ENCODE assay signal across 26 mouse cellular contexts in the genomic region with DNA sequence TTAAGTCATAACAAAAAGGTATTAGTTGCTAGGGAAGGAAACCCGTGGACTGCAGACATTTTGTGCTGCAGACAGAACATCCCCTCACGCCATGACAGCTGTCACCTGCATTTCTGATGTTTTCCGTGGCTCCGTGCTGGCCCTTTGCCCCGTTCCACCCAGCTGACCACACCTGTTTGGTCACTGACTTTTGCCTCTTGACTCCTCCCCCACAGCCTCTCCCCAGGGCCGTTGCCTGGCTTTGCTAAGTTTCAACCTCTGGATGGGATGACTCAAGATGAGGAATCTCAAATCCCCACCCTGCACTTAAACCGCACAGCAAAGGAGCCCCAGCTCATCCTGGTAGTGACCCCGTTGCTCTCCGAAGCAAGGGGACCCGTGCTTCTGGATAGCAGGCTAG. TPM values are rescaled to one million over a fixed set of nuclear protein-coding genes. Genes with fewer than 3 reads are reported as not detected.
A peak's percentile ranks its signal among the peaks of the same experiment; 100 is the strongest.
DNase-seq lines count a peak whose midpoint lies in the region; ATAC-seq lines count a peak whose summit lies in the region.
"Had no signal": no experiment of that assay in that cellular context is flagged by ENCODE, and none has a peak within 500 bp of the region (broad histone marks: within the 10 kb centered on the region; RNA-seq: fewer than 3 reads in every experiment).

No protein-coding gene starts in this region.

- 61% methylated on average over 10 of the region's 10 CpGs for WGBS in kidney, embryonic 15.5 days
- 61% methylated on average over 10 of the region's 10 CpGs for WGBS in kidney, embryonic 16.5 days
- WGBS in forebrain, embryonic 11.5 days = 89% methylated on average over 10 of the region's 10 CpGs

- peak; percentile 76 for DNase-seq in 3T3-L1 (ENCODE audit: low read depth, low spot score)
- peak; percentile 73 for DNase-seq in lung, postnatal 36 days
- no peak for DNase-seq in thymus, postnatal 0 days (ENCODE audit: low spot score)
- DNase-seq in forebrain, embryonic 11.5 days (ENCODE audit: low spot score) = no peak
- DNase-seq: adrenal gland, postnatal 14 days; cerebellum, adult 11 months; cerebellum, postnatal 25 days; forebrain, postnatal 0 days; heart, adult 11 months; left cerebral cortex, postnatal 4 days; liver; right cerebral cortex, adult 18-20 months; thymus, postnatal 4 days had no signal

- H3K9ac ChIP-seq in kidney, embryonic 15.5 days = no peak overlapping the region
- no peak overlapping the region for H3K9ac ChIP-seq in kidney, embryonic 16.5 days (replicated peaks; ENCODE audit: low read length)
- no peak overlapping the region for H3K9ac ChIP-seq in forebrain, embryonic 11.5 days (ENCODE audit: low read length)
- H3K9ac ChIP-seq: embryonic facial prominence, embryonic 15.5 days; forebrain, postnatal 0 days; heart, embryonic 13.5 days; hindbrain, embryonic 13.5 days; neural tube, embryonic 12.5 days had no signal

- H3K4me1 ChIP-seq in kidney, embryonic 15.5 days = peaks cover 47% of the 10 kb centered on the region
- H3K4me1 ChIP-seq in kidney, embryonic 16.5 days (ENCODE audit: insufficient read depth, low read length) = peaks cover 19% of the 10 kb centered on the region
- peaks cover 72% of the 10 kb centered on the region for H3K4me1 ChIP-seq in brown adipose tissue, adult 24 weeks (ENCODE audit: control insufficient read depth, insufficient read depth, insufficient read length, low read length)
- H3K4me1 ChIP-seq in forebrain, embryonic 11.5 days (replicated peaks; ENCODE audit: control insufficient read depth, insufficient read depth, low read length) = no peaks in the 10 kb centered on the region
- H3K4me1 ChIP-seq: hindbrain, embryonic 13.5 days had no signal

- H3K4me3 ChIP-seq in kidney, embryonic 15.5 days (replicated peaks) = no peak overlapping the region
- H3K4me3 ChIP-seq in kidney, embryonic 16.5 days (ENCODE audit: low read length) = no peak overlapping the region
- H3K4me3 ChIP-seq in brown adipose tissue, adult 24 weeks (ENCODE audit: insufficient read depth, low read depth, low read length) = no peak overlapping the region
- H3K4me3 ChIP-seq in forebrain, embryonic 11.5 days (ENCODE audit: low read depth, low read length) = no peak overlapping the region
- H3K4me3 ChIP-seq: embryonic facial prominence, embryonic 15.5 days; heart, embryonic 13.5 days; hindbrain, embryonic 13.5 days; left cerebral cortex, adult 2 months; neural tube, embryonic 12.5 days had no signal

- ATAC-seq in kidney, embryonic 15.5 days (replicated peaks; ENCODE audit: low FRiP score) = no peak; the same call in 1 of the 2 replicates
- no peak for ATAC-seq in kidney, embryonic 16.5 days (ENCODE audit: low FRiP score, low TSS enrichment)
- ATAC-seq in forebrain, embryonic 11.5 days (replicated peaks; ENCODE audit: low FRiP score) = no peak
- ATAC-seq: activated CD4-positive, CD25-positive, alpha-beta regulatory T cell, adult 4 months; CD4-positive, CD25-positive, alpha-beta regulatory T cell, adult 4 months; forebrain, postnatal 0 days; inflammation-experienced regulatory T-cells, adult 6 months had no signal

- H3K27ac ChIP-seq in kidney, embryonic 15.5 days = 0 out of 2 replicates have a peak overlapping the region, but pooled peaks have one; percentile 1
- no peak overlapping the region for H3K27ac ChIP-seq in kidney, embryonic 16.5 days (ENCODE audit: low read length)
- peak overlapping the region; percentile 73; the same call in 1 of the 2 replicates for H3K27ac ChIP-seq in brown adipose tissue, adult 24 weeks (replicated peaks; ENCODE audit: low read depth, low read length)
- no peak overlapping the region for H3K27ac ChIP-seq in forebrain, embryonic 11.5 days (ENCODE audit: low read depth, low read length)
- H3K27ac ChIP-seq: embryonic facial prominence, embryonic 15.5 days; heart, embryonic 13.5 days; hindbrain, embryonic 13.5 days; left cerebral cortex, adult 2 months had no signal

- no peaks in the 10 kb centered on the region for H3K27me3 ChIP-seq in kidney, embryonic 15.5 days
- no peaks in the 10 kb centered on the region for H3K27me3 ChIP-seq in kidney, embryonic 16.5 days (ENCODE audit: insufficient read depth, low read length)
- no peaks in the 10 kb centered on the region for H3K27me3 ChIP-seq in forebrain, embryonic 11.5 days (ENCODE audit: control insufficient read depth, insufficient read depth, low read length)
- H3K27me3 ChIP-seq: embryonic facial prominence, embryonic 15.5 days; heart, embryonic 13.5 days; hindbrain, embryonic 13.5 days; neural tube, embryonic 12.5 days had no signal

- H3K9me3 ChIP-seq in kidney, embryonic 15.5 days (replicated peaks) = no peaks in the 10 kb centered on the region
- no peaks in the 10 kb centered on the region for H3K9me3 ChIP-seq in kidney, embryonic 16.5 days (ENCODE audit: low read length)
- H3K9me3 ChIP-seq in forebrain, embryonic 11.5 days (ENCODE audit: control insufficient read depth, low read length) = no peaks in the 10 kb centered on the region
- H3K9me3 ChIP-seq: embryonic facial prominence, embryonic 15.5 days; G1E; heart, embryonic 13.5 days; hindbrain, embryonic 13.5 days; neural tube, embryonic 12.5 days had no signal

- H3K4me2 ChIP-seq in kidney, embryonic 15.5 days = no peak overlapping the region
- no peak overlapping the region for H3K4me2 ChIP-seq in kidney, embryonic 16.5 days (replicated peaks; ENCODE audit: low read depth, low read length)
- H3K4me2 ChIP-seq in forebrain, embryonic 11.5 days (ENCODE audit: low read depth, low read length, severe bottlenecking) = no peak overlapping the region
- H3K4me2 ChIP-seq: embryonic facial prominence, embryonic 15.5 days; heart, embryonic 13.5 days; hindbrain, embryonic 13.5 days; midbrain, embryonic 11.5 days; neural tube, embryonic 12.5 days had no signal

- 0 out of 2 replicates have a peak, but pooled peaks cover 5% of the 10 kb centered on the region for H3K36me3 ChIP-seq in kidney, embryonic 15.5 days
- peaks cover 3% of the 10 kb centered on the region; the same call in 1 of the 2 replicates for H3K36me3 ChIP-seq in kidney, embryonic 16.5 days (ENCODE audit: insufficient read depth, low read length)
- no peaks in the 10 kb centered on the region for H3K36me3 ChIP-seq in forebrain, embryonic 11.5 days (ENCODE audit: control insufficient read depth, insufficient read depth, low read length)
- H3K36me3 ChIP-seq: embryonic facial prominence, embryonic 15.5 days; G1E; hindbrain, embryonic 13.5 days; neural tube, embryonic 12.5 days had no signal

RNA-seq across cellular contexts. Expression of gene Col4a1, which starts 33.6 kb away (rescaled TPM):
- polyA plus RNA-seq in kidney, embryonic 15.5 days (2015; fragmentation: Nextera tagmentation; extraction: Ambion mirVana) = 297 and 335 TPM in 2 replicates
- 382 and 440 TPM in 2 replicates for polyA plus RNA-seq in kidney, embryonic 16.5 days (2015; fragmentation: Nextera tagmentation; extraction: Ambion mirVana)
- polyA plus RNA-seq in brown adipose tissue, adult 24 weeks (2012; ENCODE audit: insufficient read depth, insufficient read length, missing spikeins) = 142 and 186 TPM in 2 replicates
- polyA plus RNA-seq in thymus, postnatal 0 days (2015; fragmentation: Nextera tagmentation; extraction: Ambion mirVana) = 56.0 and 57.0 TPM in 2 replicates
- polyA plus RNA-seq in forebrain, embryonic 11.5 days (2014; fragmentation: Nextera tagmentation; extraction: Ambion mirVana) = 118 and 130 TPM in 2 replicates
- polyA plus RNA-seq: activated CD4-positive, CD25-positive, alpha-beta regulatory T cell, adult 4 months; G1E had no signal

RNA-seq across cellular contexts. Expression of gene Col4a2, which starts 33.6 kb away (rescaled TPM):
- 108 and 116 TPM in 2 replicates for polyA plus RNA-seq in kidney, embryonic 15.5 days (2015; fragmentation: Nextera tagmentation; extraction: Ambion mirVana)
- 121 and 126 TPM in 2 replicates for polyA plus RNA-seq in kidney, embryonic 16.5 days (2015; fragmentation: Nextera tagmentation; extraction: Ambion mirVana)
- polyA plus RNA-seq in brown adipose tissue, adult 24 weeks (2012; ENCODE audit: insufficient read depth, insufficient read length, missing spikeins) = 51.1 and 77.2 TPM in 2 replicates
- polyA plus RNA-seq in thymus, postnatal 0 days (2015; fragmentation: Nextera tagmentation; extraction: Ambion mirVana) = 25.4 and 27.8 TPM in 2 replicates
- polyA plus RNA-seq in forebrain, embryonic 11.5 days (2014; fragmentation: Nextera tagmentation; extraction: Ambion mirVana) = 40.4 and 45.4 TPM in 2 replicates
- polyA plus RNA-seq: activated CD4-positive, CD25-positive, alpha-beta regulatory T cell, adult 4 months; CD4-positive, CD25-positive, alpha-beta regulatory T cell, adult 4 months; G1E; inflammation-experienced regulatory T-cells, adult 6 months had no signal

Comparison
In these comparisons a context has a peak if more than half of its experiments do, and no peak if none do; other contexts are left out.
1. H3K27ac ChIP-seq: peak in kidney, embryonic 15.5 days (single experiment) and brown adipose tissue, adult 24 weeks (single experiment); none in kidney, embryonic 16.5 days (single experiment) and forebrain, embryonic 11.5 days (single experiment).
2. DNase-seq: peak in 3T3-L1 (single experiment) and lung, postnatal 36 days (single experiment); none in thymus, postnatal 0 days (single experiment) and forebrain, embryonic 11.5 days (single experiment).